Mouse (Mus musculus) ES-E14 (cell line): ENCODE measurements around the gene Trappc11. TPM values are rescaled to one million over a fixed set of nuclear protein-coding genes. Genes with fewer than 3 reads are reported as not detected.

Source experiments
- DNase-seq: peaks from one replicate; pipeline ENCODE4 v3.0.0-alpha.2; 2013; ENCODE audit warnings: low read depth, low spot score
- H3K27ac ChIP-seq: 2 replicates; pipeline ENCODE4 v1.5.1; 2012; ENCODE audit warnings: low read depth, mild to moderate bottlenecking, low read length, moderate library complexity, mixed read lengths; ENCODE audit not compliant: poor library complexity, insufficient read depth, severe bottlenecking
- H3K36me3 ChIP-seq: 2 replicates; pipeline ENCODE4 v1.6.1; 2012; ENCODE audit warnings: mild to moderate bottlenecking, low read length, moderate library complexity, mixed read lengths; ENCODE audit not compliant: control insufficient read depth, poor library complexity, insufficient read depth, severe bottlenecking
- H3K4me1 ChIP-seq, 2 experiments: fragments of 150-350 bp in 1 of 2; sonication (generic) in 1 of 2; 2 replicates each; pipeline ENCODE4 v1.6.1; 2012; ENCODE audit warnings: low read length in 2 of 2, mild to moderate bottlenecking in 1 of 2, mixed read lengths in 1 of 2; ENCODE audit not compliant: control insufficient read depth in 2 of 2, insufficient read depth in 2 of 2, poor library complexity in 1 of 2
- H3K4me3 ChIP-seq, 2 experiments: fragments of 150-350 bp in 1 of 2; sonication (generic) in 1 of 2; 2 replicates each; pipeline ENCODE4 v1.5.1; 2012; ENCODE audit warnings: low read length in 2 of 2, low read depth in 1 of 2, mild to moderate bottlenecking in 1 of 2, mixed read lengths in 1 of 2; ENCODE audit not compliant: insufficient read depth in 1 of 2, poor library complexity in 1 of 2, severe bottlenecking in 1 of 2
- H3K9ac ChIP-seq: 2 replicates; pipeline ENCODE4 v1.6.1; 2012; ENCODE audit warnings: low read depth, mild to moderate bottlenecking, low read length, mixed read lengths; ENCODE audit not compliant: poor library complexity, insufficient read depth, severe bottlenecking
- H3K9me3 ChIP-seq: fragments of 150-350 bp; sonication (generic); 2 replicates; pipeline ENCODE4 v1.6.1; 2012; ENCODE audit warnings: low read depth, mild to moderate bottlenecking, low read length; ENCODE audit not compliant: control insufficient read depth, insufficient read depth
- CHD2 ChIP-seq: IDR thresholded peaks from 2 replicates; pipeline ENCODE4 v1.6.1; 2014; ENCODE audit warnings: mild to moderate bottlenecking, low read depth, low read length, inconsistent platforms
- HCFC1 ChIP-seq: IDR thresholded peaks from 2 replicates; pipeline ENCODE4 v1.6.1; 2012; ENCODE audit warnings: low read length, inconsistent platforms, borderline replicate concordance; ENCODE audit not compliant: insufficient read depth
- MAFK ChIP-seq: IDR thresholded peaks from 2 replicates; pipeline ENCODE4 v1.6.1; 2014; ENCODE audit warnings: mild to moderate bottlenecking, low read depth, low read length, inconsistent platforms; ENCODE audit not compliant: insufficient read depth
- ZC3H11A ChIP-seq: IDR thresholded peaks from 2 replicates; pipeline ENCODE4 v1.6.1; 2012; ENCODE audit warnings: low read depth, mild to moderate bottlenecking, inconsistent platforms, low read length, borderline replicate concordance
- ZNF384 ChIP-seq: IDR thresholded peaks from 2 replicates; pipeline ENCODE4 v1.6.1; 2012; ENCODE audit warnings: low read depth, low read length, inconsistent platforms
- in situ Hi-C, 2 experiments: fragments of 600-800 bp; cut with MboI; formaldehyde crosslinking; loops; one replicate each; pipeline ENCODE4 v1.15.1; 2025; ENCODE audit warnings: low sequenced_read_pairs in 2 of 2, inconsistent platforms in 1 of 2; ENCODE audit not compliant: unreplicated experiment in 2 of 2
- total RNA-seq: library from RNA; depleted of rRNA; stranded (reverse); fragments of 300-350 nt; gene quantifications from 2 replicates; pipeline ENCODE4 v1.2.3, GENCODE M21; 2012

Gene Trappc11
- total RNA-seq, 1 experiment, result 27.7 TPM

DNA sequence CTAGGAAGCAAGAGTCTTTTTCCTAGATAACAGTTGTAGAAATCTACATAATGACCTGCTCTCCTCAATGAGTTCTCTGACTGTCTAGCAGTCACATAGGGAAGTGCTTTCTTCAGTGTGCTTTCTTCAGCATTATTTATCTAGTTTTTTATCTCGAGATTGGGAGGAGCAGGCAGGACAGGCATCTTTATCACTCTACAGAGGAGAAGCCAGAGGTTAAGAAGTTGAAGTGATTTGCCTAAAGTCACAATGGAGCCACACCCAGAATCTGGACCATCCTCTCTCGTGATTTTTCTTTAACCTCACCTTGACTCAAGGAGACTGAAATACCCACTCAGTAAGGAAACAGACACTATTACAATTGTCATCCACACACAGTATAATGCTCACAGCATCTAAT is 31.3 kb downstream of the Trappc11 start:
- peaks cover 26% of the 10 kb centered on the region for H3K36me3 ChIP-seq
- H3K4me1 ChIP-seq, result no peaks in the 10 kb centered on the region
- no peaks in the 10 kb centered on the region for H3K9me3 ChIP-seq
- H3K9ac ChIP-seq, result no peak overlapping the region
- DNase-seq, result no peak
- no peak overlapping the region for H3K27ac ChIP-seq
- no peak for TF ChIP-seq CHD2
- TF ChIP-seq MAFK, result no peak
- no peak for TF ChIP-seq ZNF384
- TF ChIP-seq HCFC1, result no peak
- no peak for TF ChIP-seq ZC3H11A
- no peak overlapping the region for H3K4me3 ChIP-seq
- in situ Hi-C loops, result no loop called here

- TF ChIP-seq MAFK (no peak), CHD2 (no peak), ZNF384 (no peak), ZC3H11A (no peak), HCFC1 (no peak)
- Histone ChIP-seq H3K9ac (no peak overlapping the region), H3K4me3 (no peak overlapping the region), H3K4me1 (no peaks in the 10 kb centered on the region), H3K27ac (no peak overlapping the region), H3K9me3 (no peaks in the 10 kb centered on the region), H3K36me3 (peaks cover 10% of the 10 kb centered on the region)
- DNase-seq, result no peak
- in situ Hi-C loops, result no loop called here
Measured at GRCm38 (mm10) chr8:47495428-47495827, 37.8 kb downstream of the Trappc11 start.

DNA sequence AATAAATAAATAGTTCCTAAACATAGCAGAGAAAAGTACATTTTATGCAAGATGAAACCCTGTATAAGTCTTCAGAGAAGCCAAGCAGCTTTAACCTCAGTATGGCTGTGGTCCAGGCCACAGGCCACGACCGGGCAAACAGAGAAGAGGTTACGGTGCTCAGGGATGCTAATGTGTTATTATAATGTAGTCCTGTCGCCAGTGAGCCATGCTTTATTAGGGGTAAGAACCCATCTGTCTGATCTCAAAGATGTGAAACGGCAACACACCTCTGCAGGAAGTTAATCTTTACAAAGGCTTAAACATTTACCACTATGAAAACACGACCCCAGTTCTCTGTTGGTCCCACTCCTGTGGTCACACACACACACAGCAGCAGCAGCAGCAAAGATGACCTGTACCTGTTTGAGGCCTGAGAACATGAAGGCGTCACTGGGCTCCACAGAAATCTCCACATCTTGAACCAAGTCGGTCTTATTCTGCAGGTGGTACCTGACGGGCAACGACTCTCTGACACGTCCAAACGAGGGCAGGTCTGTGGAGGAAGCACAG is 38.6 kb downstream of the Trappc11 start:
- peaks cover 13% of the 10 kb centered on the region for H3K36me3 ChIP-seq
- no peak overlapping the region for H3K27ac ChIP-seq
- no peaks in the 10 kb centered on the region for H3K9me3 ChIP-seq
- H3K4me1 ChIP-seq, result no peaks in the 10 kb centered on the region
- DNase-seq, result no peak
- no peak overlapping the region for H3K9ac ChIP-seq
- no peak overlapping the region for H3K4me3 ChIP-seq
- in situ Hi-C loops, result no loop called here
- TF ChIP-seq MAFK, result no peak
- no peak for TF ChIP-seq CHD2
- no peak for TF ChIP-seq ZNF384
- TF ChIP-seq HCFC1, result no peak
- TF ChIP-seq ZC3H11A, result no peak

GRCm38 (mm10) chr8:47493106-47493505 is 40.2 kb downstream of the Trappc11 start:
- H3K4me1 ChIP-seq, result peaks cover 0 to 3% of the 10 kb centered on the region in 2 experiments; a peak in 2 of 4 replicates
- TF ChIP-seq ZC3H11A, result no peak
- TF ChIP-seq CHD2, result no peak
- no peak for TF ChIP-seq MAFK
- no peak for TF ChIP-seq ZNF384
- no peak for TF ChIP-seq HCFC1
- no peaks in the 10 kb centered on the region for H3K9me3 ChIP-seq
- peaks cover 11% of the 10 kb centered on the region for H3K36me3 ChIP-seq
- in situ Hi-C loops, result no loop called here
- H3K4me3 ChIP-seq, result no peak overlapping the region
- no peak overlapping the region for H3K9ac ChIP-seq
- no peak overlapping the region for H3K27ac ChIP-seq
- DNase-seq, result no peak

DNA sequence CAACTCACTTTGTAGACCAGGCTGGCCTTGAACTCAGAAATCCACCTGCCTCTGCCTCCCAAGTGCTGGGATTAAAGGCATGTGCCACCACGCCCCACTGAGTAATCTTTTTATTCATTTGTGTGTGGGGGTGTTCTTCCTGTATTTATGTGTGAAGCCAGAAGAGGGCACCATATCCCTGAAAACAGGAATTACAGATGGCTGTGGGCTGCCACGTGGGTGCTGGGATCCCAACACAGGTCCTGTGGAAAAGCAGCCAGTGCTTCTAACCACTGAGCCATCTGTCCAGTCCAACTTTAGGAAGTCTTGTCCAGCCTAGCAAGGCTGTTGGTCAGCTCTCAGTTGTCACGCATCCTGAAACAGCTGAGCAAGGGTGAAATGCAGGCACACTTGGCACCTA is 46.0 kb downstream of the Trappc11 start:
- no peak overlapping the region for H3K27ac ChIP-seq
- in situ Hi-C loops, result no loop called here
- no peak overlapping the region for H3K4me3 ChIP-seq
- no peak overlapping the region for H3K9ac ChIP-seq
- no peak for DNase-seq
- peaks cover 5% of the 10 kb centered on the region; the same call in 1 of the 2 replicates for H3K36me3 ChIP-seq
- no peaks in the 10 kb centered on the region for H3K9me3 ChIP-seq
- peaks cover 3% of the 10 kb centered on the region in 2 experiments; a peak in 2 of 4 replicates for H3K4me1 ChIP-seq
- TF ChIP-seq ZC3H11A, result no peak
- TF ChIP-seq CHD2, result no peak
- TF ChIP-seq MAFK, result no peak
- no peak for TF ChIP-seq ZNF384
- TF ChIP-seq HCFC1, result no peak
